Mouse (Mus musculus): Measurements from ENCODE around the gene Shisa7. TPM values are rescaled to one million over a fixed set of nuclear protein-coding genes. Genes with fewer than 3 reads are reported as not detected.

Shisa7 gene
- polyA plus RNA-seq, 1 experiment from 2014 or later, result 0.68 TPM

- ATAC-seq (ENCODE audit: low read depth), result no peak
- Histone ChIP-seq H3K9ac (ENCODE audit: low read depth, low read length) (no peak overlapping the region), H3K27ac (replicated peaks; ENCODE audit: low read depth, low read length) (no peak overlapping the region), H3K4me3 (ENCODE audit: low read depth, low read length) (no peak overlapping the region), H3K4me1 (ENCODE audit: control insufficient read depth, insufficient read depth, low read length) (no peaks in the 10 kb centered on the region), H3K36me3 (ENCODE audit: control insufficient read depth, insufficient read depth, low read length) (no peaks in the 10 kb centered on the region), H3K27me3 (replicated peaks; ENCODE audit: control insufficient read depth, insufficient read depth, low read length) (no peaks in the 10 kb centered on the region), H3K9me3 (ENCODE audit: control insufficient read depth, low read length) (no peaks in the 10 kb centered on the region), H3K4me2 (ENCODE audit: low read depth, low read length) (no peak overlapping the region)
- WGBS, result 84% methylated on average over 9 of the region's 9 CpGs
- no peak for DNase-seq (ENCODE audit: low spot score)
Observed at GRCm38 (mm10) chr7:4856508-4856907, 12.0 kb upstream of the Shisa7 start.

- no peak overlapping the region for H3K4me3 ChIP-seq (ENCODE audit: low read depth, low read length)
Observed at GRCm38 (mm10) chr7:4853613-4854012, 9.1 kb upstream of the Shisa7 start.

GRCm38 (mm10) chr7:4851315-4851688 is 6.8 kb upstream of the Shisa7 start:
- Histone ChIP-seq H3K4me1 (ENCODE audit: control insufficient read depth, insufficient read depth, low read length) (no peaks in the 10 kb centered on the region), H3K4me3 (ENCODE audit: low read depth, low read length) (no peak overlapping the region), H3K9ac (ENCODE audit: low read depth, low read length) (no peak overlapping the region; the same call in 1 of the 2 replicates), H3K4me2 (ENCODE audit: low read depth, low read length) (no peak overlapping the region), H3K27ac (replicated peaks; ENCODE audit: low read depth, low read length) (no peak overlapping the region), H3K9me3 (ENCODE audit: control insufficient read depth, low read length) (no peaks in the 10 kb centered on the region), H3K27me3 (replicated peaks; ENCODE audit: control insufficient read depth, insufficient read depth, low read length) (no peaks in the 10 kb centered on the region), H3K36me3 (ENCODE audit: control insufficient read depth, insufficient read depth, low read length) (no peaks in the 10 kb centered on the region)
- WGBS, result 70% methylated on average over 8 of the region's 8 CpGs
- ATAC-seq (ENCODE audit: low read depth) (no peak), DNase-seq (ENCODE audit: low spot score) (no peak)

More at GRCm38 (mm10) chr7:4853613-4854012, 9.1 kb upstream of the Shisa7 start:
- Histone ChIP-seq H3K9ac (ENCODE audit: low read depth, low read length) (no peak overlapping the region), H3K4me1 (ENCODE audit: control insufficient read depth, insufficient read depth, low read length) (no peaks in the 10 kb centered on the region), H3K36me3 (ENCODE audit: control insufficient read depth, insufficient read depth, low read length) (no peaks in the 10 kb centered on the region), H3K4me2 (ENCODE audit: low read depth, low read length) (no peak overlapping the region), H3K27ac (replicated peaks; ENCODE audit: low read depth, low read length) (no peak overlapping the region), H3K9me3 (ENCODE audit: control insufficient read depth, low read length) (no peaks in the 10 kb centered on the region), H3K27me3 (replicated peaks; ENCODE audit: control insufficient read depth, insufficient read depth, low read length) (no peaks in the 10 kb centered on the region)
- ATAC-seq (ENCODE audit: low read depth) (no peak), DNase-seq (ENCODE audit: low spot score) (no peak)
- 89% methylated on average over 3 of the region's 3 CpGs for WGBS

- H3K4me3 ChIP-seq (ENCODE audit: low read depth, low read length), result no peak overlapping the region
- no peaks in the 10 kb centered on the region for H3K36me3 ChIP-seq (ENCODE audit: control insufficient read depth, insufficient read depth, low read length)
- H3K4me2 ChIP-seq (ENCODE audit: low read depth, low read length), result no peak overlapping the region
- no peaks in the 10 kb centered on the region for H3K4me1 ChIP-seq (ENCODE audit: control insufficient read depth, insufficient read depth, low read length)
- 71% methylated on average over 11 of the region's 11 CpGs for whole genome bisulfite sequencing
- no peak for DNase-seq (ENCODE audit: low spot score)
- no peaks in the 10 kb centered on the region for H3K9me3 ChIP-seq (ENCODE audit: control insufficient read depth, low read length)
- H3K27ac ChIP-seq (replicated peaks; ENCODE audit: low read depth, low read length), result no peak overlapping the region
- ATAC-seq (ENCODE audit: low read depth), result no peak
- H3K9ac ChIP-seq (ENCODE audit: low read depth, low read length), result no peak overlapping the region; the same call in 1 of the 2 replicates
- peaks cover 2% of the 10 kb centered on the region; the same call in 1 of the 2 replicates for H3K27me3 ChIP-seq (replicated peaks; ENCODE audit: control insufficient read depth, insufficient read depth, low read length)
Observed at GRCm38 (mm10) chr7:4850621-4851314, 6.3 kb upstream of the Shisa7 start.

- Histone ChIP-seq H3K9ac (ENCODE audit: low read depth, low read length) (no peak overlapping the region), H3K27me3 (replicated peaks; ENCODE audit: control insufficient read depth, insufficient read depth, low read length) (peaks cover 16% of the 10 kb centered on the region), H3K4me2 (ENCODE audit: low read depth, low read length) (no peak overlapping the region), H3K9me3 (ENCODE audit: control insufficient read depth, low read length) (no peaks in the 10 kb centered on the region), H3K4me1 (ENCODE audit: control insufficient read depth, insufficient read depth, low read length) (peaks cover 4% of the 10 kb centered on the region; the same call in 1 of the 2 replicates), H3K27ac (replicated peaks; ENCODE audit: low read depth, low read length) (no peak overlapping the region), H3K4me3 (ENCODE audit: low read depth, low read length) (no peak overlapping the region), H3K36me3 (ENCODE audit: control insufficient read depth, insufficient read depth, low read length) (no peaks in the 10 kb centered on the region)
- DNase-seq (ENCODE audit: low spot score), result no peak
- 48% methylated on average over 9 of the region's 9 CpGs for WGBS
- no peak for ATAC-seq (ENCODE audit: low read depth)
Observed at GRCm38 (mm10) chr7:4849372-4849771, 4.9 kb upstream of the Shisa7 start.

- H3K4me1 ChIP-seq (ENCODE audit: control insufficient read depth, insufficient read depth, low read length), result peaks cover 26% of the 10 kb centered on the region
- peaks cover 51% of the 10 kb centered on the region for H3K27me3 ChIP-seq (replicated peaks; ENCODE audit: control insufficient read depth, insufficient read depth, low read length)
- peak overlapping the region; percentile 92 for H3K4me2 ChIP-seq (ENCODE audit: low read depth, low read length)
- ATAC-seq (ENCODE audit: low read depth) (peak; percentile 83), DNase-seq (ENCODE audit: low spot score) (peak; percentile 92)
- H3K36me3 ChIP-seq (ENCODE audit: control insufficient read depth, insufficient read depth, low read length), result no peaks in the 10 kb centered on the region
- 1% methylated on average over 13 of the region's 13 CpGs for WGBS
- H3K9me3 ChIP-seq (ENCODE audit: control insufficient read depth, low read length), result no peaks in the 10 kb centered on the region
- peak overlapping the region; percentile 46 for H3K4me3 ChIP-seq (ENCODE audit: low read depth, low read length)
- peak overlapping the region; percentile 54 for H3K9ac ChIP-seq (ENCODE audit: low read depth, low read length)
- H3K27ac ChIP-seq (replicated peaks; ENCODE audit: low read depth, low read length), result no peak overlapping the region
Observed at GRCm38 (mm10) chr7:4844917-4845309, 417 bp upstream of the Shisa7 start.

- Histone ChIP-seq H3K4me3 (ENCODE audit: low read depth, low read length) (peak overlapping the region; percentile 46), H3K36me3 (ENCODE audit: control insufficient read depth, insufficient read depth, low read length) (no peaks in the 10 kb centered on the region), H3K9me3 (ENCODE audit: control insufficient read depth, low read length) (no peaks in the 10 kb centered on the region), H3K9ac (ENCODE audit: low read depth, low read length) (peak overlapping the region; percentile 54), H3K4me2 (ENCODE audit: low read depth, low read length) (peak overlapping the region; percentile 92), H3K27ac (replicated peaks; ENCODE audit: low read depth, low read length) (no peak overlapping the region), H3K27me3 (replicated peaks; ENCODE audit: control insufficient read depth, insufficient read depth, low read length) (peaks cover 60% of the 10 kb centered on the region), H3K4me1 (ENCODE audit: control insufficient read depth, insufficient read depth, low read length) (peaks cover 26% of the 10 kb centered on the region)
- WGBS, result under 1% methylated on average over 28 of the region's 34 CpGs
- ATAC-seq (ENCODE audit: low read depth) (no peak), DNase-seq (ENCODE audit: low spot score) (peak; percentile 65)
Observed at GRCm38 (mm10) chr7:4843604-4844244, 772 bp downstream of the Shisa7 start.

- peaks cover 66% of the 10 kb centered on the region for H3K27me3 ChIP-seq (replicated peaks; ENCODE audit: control insufficient read depth, insufficient read depth, low read length)
- under 1% methylated on average over 16 of the region's 16 CpGs for WGBS
- H3K9ac ChIP-seq (ENCODE audit: low read depth, low read length), result no peak overlapping the region
- H3K4me3 ChIP-seq (ENCODE audit: low read depth, low read length), result peak overlapping the region; percentile 46; the same call in 1 of the 2 replicates
- peaks cover 26% of the 10 kb centered on the region for H3K4me1 ChIP-seq (ENCODE audit: control insufficient read depth, insufficient read depth, low read length)
- no peaks in the 10 kb centered on the region for H3K9me3 ChIP-seq (ENCODE audit: control insufficient read depth, low read length)
- H3K4me2 ChIP-seq (ENCODE audit: low read depth, low read length), result peak overlapping the region; percentile 92
- ATAC-seq (ENCODE audit: low read depth) (peak; percentile 75), DNase-seq (ENCODE audit: low spot score) (peak; percentile 67)
- no peak overlapping the region for H3K27ac ChIP-seq (replicated peaks; ENCODE audit: low read depth, low read length)
- H3K36me3 ChIP-seq (ENCODE audit: control insufficient read depth, insufficient read depth, low read length), result no peaks in the 10 kb centered on the region
Observed at GRCm38 (mm10) chr7:4842634-4843131, 1.8 kb downstream of the Shisa7 start.

Data from embryonic facial prominence, embryonic 14.5 days (tissue).